Comparison of ENCODE assay signal across 8 mouse cellular contexts in genomic region chr11:88404247-88404677, GRCm38 (mm10).
DNase-seq lines count a peak whose midpoint lies in the region; ATAC-seq lines count a peak whose summit lies in the region.

No protein-coding gene starts in this region.

- H3K4me2 ChIP-seq in liver, embryonic 15.5 days = no peak overlapping the region
- H3K4me2 ChIP-seq in forebrain, embryonic 15.5 days (replicated peaks) = peak overlapping the region; percentile 22

- 72% methylated on average over 5 of the region's 5 CpGs for WGBS in liver, embryonic 15.5 days (ENCODE audit: insufficient replicate concordance)
- WGBS in forebrain, embryonic 15.5 days = 49% methylated on average over 5 of the region's 5 CpGs

- no peaks in the 10 kb centered on the region for H3K36me3 ChIP-seq in liver, embryonic 15.5 days (replicated peaks)
- H3K36me3 ChIP-seq in forebrain, embryonic 15.5 days = no peaks in the 10 kb centered on the region

- ATAC-seq in liver, embryonic 15.5 days (ENCODE audit: insufficient read depth) = peak; percentile 18; the same call in 1 of the 2 replicates
- ATAC-seq in forebrain, embryonic 15.5 days (replicated peaks) = no peak

- H3K4me3 ChIP-seq in liver, embryonic 15.5 days (replicated peaks) = no peak overlapping the region
- H3K4me3 ChIP-seq in forebrain, embryonic 15.5 days = no peak overlapping the region

- H3K27me3 ChIP-seq in liver, embryonic 15.5 days = no peaks in the 10 kb centered on the region
- H3K27me3 ChIP-seq in forebrain, embryonic 15.5 days = no peaks in the 10 kb centered on the region

- no peak for DNase-seq in liver
- DNase-seq in kidney, postnatal 36 days = peak; percentile 44 to 55
- DNase-seq in thymus, postnatal 0 days (ENCODE audit: low spot score) = peak; percentile 50
- DNase-seq in lung, postnatal 14 days = no peak
- no peak for DNase-seq in natural killer cell, adult 2 months (ENCODE audit: low spot score in 2 of 2)
- no peak for DNase-seq in adrenal gland, postnatal 10 days

- H3K4me1 ChIP-seq in liver, embryonic 15.5 days (replicated peaks) = peaks cover 14% of the 10 kb centered on the region; the same call in 1 of the 2 replicates
- H3K4me1 ChIP-seq in forebrain, embryonic 15.5 days = peaks cover 85% of the 10 kb centered on the region

- H3K9ac ChIP-seq in liver, embryonic 15.5 days = no peak overlapping the region
- no peak overlapping the region for H3K9ac ChIP-seq in forebrain, embryonic 15.5 days (replicated peaks)

- H3K27ac ChIP-seq in liver, embryonic 15.5 days (replicated peaks) = no peak overlapping the region
- H3K27ac ChIP-seq in forebrain, embryonic 15.5 days (replicated peaks) = peak overlapping the region; percentile 78

- H3K9me3 ChIP-seq in liver, embryonic 15.5 days (replicated peaks) = no peaks in the 10 kb centered on the region
- H3K9me3 ChIP-seq in forebrain, embryonic 15.5 days = no peaks in the 10 kb centered on the region

Comparison
In these comparisons a context has a peak if more than half of its experiments do, and no peak if none do; other contexts are left out.
1. DNase-seq: peak in kidney, postnatal 36 days (2 of 2) and thymus, postnatal 0 days (single experiment); none in liver (single experiment), lung, postnatal 14 days (single experiment), natural killer cell, adult 2 months (0 of 2) and adrenal gland, postnatal 10 days (single experiment).